Mouse (Mus musculus): ENCODE measurements around the gene Galnt16. TPM values are rescaled to one million over a fixed set of nuclear protein-coding genes. Genes with fewer than 3 reads are reported as not detected.

Galnt16 gene
- 4.8 and 6.7 TPM in 2 replicates for polyA plus RNA-seq (2014; fragmentation: Nextera tagmentation; extraction: Ambion mirVana)

GRCm38 (mm10) chr12:80517977-80518376, at the start of gene Galnt16:
TSS of gene Galnt16 (plus strand) at chr12:80518277.
- DNase-seq (no peak), ATAC-seq (ENCODE audit: insufficient read depth) (no peak)
- Histone ChIP-seq H3K36me3 (ENCODE audit: insufficient read depth) (no peaks in the 10 kb centered on the region), H3K9me3 (ENCODE audit: low read depth, low read length) (no peaks in the 10 kb centered on the region), H3K4me3 (ENCODE audit: low read depth, low read length) (peak within 1 kb of the TSS; percentile 49), H3K9ac (peak within 1 kb of the TSS; percentile 57), H3K4me2 (peak within 1 kb of the TSS; percentile 99), H3K4me1 (ENCODE audit: insufficient read depth) (no peaks in the 10 kb centered on the region), H3K27me3 (ENCODE audit: insufficient read depth, low read length) (peaks cover 51% of the 10 kb centered on the region), H3K27ac (ENCODE audit: low read depth) (no peak within 1 kb of the TSS)
- 5% methylated on average over 14 of the region's 14 CpGs for WGBS
- no peak for TF ChIP-seq CTCF (IDR thresholded peaks at IDR 0.05; ENCODE audit: low read depth)

GRCm38 (mm10) chr12:80470206-80470605, 47.9 kb upstream of the Galnt16 start:
- 77% methylated on average over 2 of the region's 2 CpGs for WGBS
- H3K4me1 ChIP-seq (ENCODE audit: insufficient read depth): no peaks in the 10 kb centered on the region

GRCm38 (mm10) chr12:80471926-80472325, 46.2 kb upstream of the Galnt16 start:
- Histone ChIP-seq H3K4me1 (ENCODE audit: insufficient read depth) (no peaks in the 10 kb centered on the region), H3K9me3 (ENCODE audit: low read depth, low read length) (no peaks in the 10 kb centered on the region), H3K9ac (no peak overlapping the region), H3K4me2 (no peak overlapping the region), H3K36me3 (ENCODE audit: insufficient read depth) (no peaks in the 10 kb centered on the region), H3K27ac (ENCODE audit: low read depth) (no peak overlapping the region), H3K27me3 (ENCODE audit: insufficient read depth, low read length) (no peaks in the 10 kb centered on the region), H3K4me3 (ENCODE audit: low read depth, low read length) (no peak overlapping the region)
- 70% methylated on average over 4 of the region's 4 CpGs for WGBS
- DNase-seq (no peak), ATAC-seq (ENCODE audit: insufficient read depth) (no peak)
- TF ChIP-seq CTCF (IDR thresholded peaks at IDR 0.05; ENCODE audit: low read depth): no peak

More at GRCm38 (mm10) chr12:80470206-80470605, 47.9 kb upstream of the Galnt16 start:
- no peak for TF ChIP-seq CTCF (IDR thresholded peaks at IDR 0.05; ENCODE audit: low read depth)
- no peak overlapping the region for H3K9ac ChIP-seq
- H3K36me3 ChIP-seq (ENCODE audit: insufficient read depth): no peaks in the 10 kb centered on the region
- H3K4me3 ChIP-seq (ENCODE audit: low read depth, low read length): no peak overlapping the region
- no peak overlapping the region for H3K27ac ChIP-seq (ENCODE audit: low read depth)
- no peak overlapping the region for H3K4me2 ChIP-seq
- no peaks in the 10 kb centered on the region for H3K27me3 ChIP-seq (ENCODE audit: insufficient read depth, low read length)
- H3K9me3 ChIP-seq (ENCODE audit: low read depth, low read length): no peaks in the 10 kb centered on the region
- ATAC-seq (ENCODE audit: insufficient read depth) (no peak), DNase-seq (no peak)

- Histone ChIP-seq H3K4me1 (ENCODE audit: insufficient read depth) (no peaks in the 10 kb centered on the region), H3K4me3 (ENCODE audit: low read depth, low read length) (no peak overlapping the region), H3K9ac (no peak overlapping the region), H3K27ac (ENCODE audit: low read depth) (no peak overlapping the region), H3K27me3 (ENCODE audit: insufficient read depth, low read length) (no peaks in the 10 kb centered on the region), H3K4me2 (no peak overlapping the region), H3K36me3 (ENCODE audit: insufficient read depth) (no peaks in the 10 kb centered on the region), H3K9me3 (ENCODE audit: low read depth, low read length) (no peaks in the 10 kb centered on the region)
- TF ChIP-seq CTCF (IDR thresholded peaks at IDR 0.05; ENCODE audit: low read depth): no peak
- no peak for ATAC-seq (ENCODE audit: insufficient read depth)
- no peak for DNase-seq
- WGBS: 75% methylated on average over 3 of the region's 3 CpGs
Measured at GRCm38 (mm10) chr12:80473731-80474130, 44.3 kb upstream of the Galnt16 start.

GRCm38 (mm10) chr12:80479986-80480385, 38.1 kb upstream of the Galnt16 start:
- DNase-seq (no peak), ATAC-seq (ENCODE audit: insufficient read depth) (no peak)
- Histone ChIP-seq H3K4me1 (ENCODE audit: insufficient read depth) (no peaks in the 10 kb centered on the region), H3K9ac (no peak overlapping the region), H3K9me3 (ENCODE audit: low read depth, low read length) (no peaks in the 10 kb centered on the region), H3K4me3 (ENCODE audit: low read depth, low read length) (no peak overlapping the region), H3K4me2 (no peak overlapping the region), H3K36me3 (ENCODE audit: insufficient read depth) (peaks cover 10% of the 10 kb centered on the region; the same call in 1 of the 2 replicates), H3K27ac (ENCODE audit: low read depth) (no peak overlapping the region), H3K27me3 (ENCODE audit: insufficient read depth, low read length) (no peaks in the 10 kb centered on the region)
- 87% methylated on average over 3 of the region's 3 CpGs for WGBS
- TF ChIP-seq CTCF (IDR thresholded peaks at IDR 0.05; ENCODE audit: low read depth): no peak

GRCm38 (mm10) chr12:80483397-80483796, 34.7 kb upstream of the Galnt16 start:
- Histone ChIP-seq H3K4me3 (ENCODE audit: low read depth, low read length) (no peak overlapping the region), H3K9me3 (ENCODE audit: low read depth, low read length) (no peaks in the 10 kb centered on the region), H3K4me1 (ENCODE audit: insufficient read depth) (no peaks in the 10 kb centered on the region), H3K36me3 (ENCODE audit: insufficient read depth) (peaks cover 15% of the 10 kb centered on the region; the same call in 1 of the 2 replicates), H3K27me3 (ENCODE audit: insufficient read depth, low read length) (no peaks in the 10 kb centered on the region), H3K9ac (no peak overlapping the region), H3K4me2 (no peak overlapping the region), H3K27ac (ENCODE audit: low read depth) (no peak overlapping the region)
- peak; percentile 21; the same call in 1 of the 2 replicates for TF ChIP-seq CTCF (IDR thresholded peaks at IDR 0.05; ENCODE audit: low read depth)
- ATAC-seq (ENCODE audit: insufficient read depth): no peak
- WGBS: 65% methylated on average over 3 of the region's 3 CpGs
- no peak for DNase-seq

- peaks cover 43% of the 10 kb centered on the region for H3K36me3 ChIP-seq (ENCODE audit: insufficient read depth)
Measured at GRCm38 (mm10) chr12:80493311-80493710, 24.8 kb upstream of the Galnt16 start.

More at GRCm38 (mm10) chr12:80493311-80493710, 24.8 kb upstream of the Galnt16 start:
- Histone ChIP-seq H3K4me2 (no peak overlapping the region), H3K9me3 (ENCODE audit: low read depth, low read length) (no peaks in the 10 kb centered on the region), H3K9ac (no peak overlapping the region), H3K4me3 (ENCODE audit: low read depth, low read length) (no peak overlapping the region), H3K27ac (ENCODE audit: low read depth) (no peak overlapping the region), H3K4me1 (ENCODE audit: insufficient read depth) (no peaks in the 10 kb centered on the region), H3K27me3 (ENCODE audit: insufficient read depth, low read length) (no peaks in the 10 kb centered on the region)
- WGBS: 93% methylated on average over 5 of the region's 5 CpGs
- 0 out of 2 replicates have a peak, but pooled peaks have one; percentile 4 for TF ChIP-seq CTCF (IDR thresholded peaks at IDR 0.05; ENCODE audit: low read depth)
- no peak for ATAC-seq (ENCODE audit: insufficient read depth)
- DNase-seq: no peak
